Mouse (Mus musculus) monocyte, adult 2 months (primary cell): Measurements from ENCODE around the gene Scfd2.

ENCODE experiments used
- DNase-seq, 2 experiments: peaks; one replicate each; pipeline ENCODE4 v3.0.0; 2022; ENCODE audit warnings: low spot score in 2 of 2, low read depth in 1 of 2

Gene Scfd2

DNA sequence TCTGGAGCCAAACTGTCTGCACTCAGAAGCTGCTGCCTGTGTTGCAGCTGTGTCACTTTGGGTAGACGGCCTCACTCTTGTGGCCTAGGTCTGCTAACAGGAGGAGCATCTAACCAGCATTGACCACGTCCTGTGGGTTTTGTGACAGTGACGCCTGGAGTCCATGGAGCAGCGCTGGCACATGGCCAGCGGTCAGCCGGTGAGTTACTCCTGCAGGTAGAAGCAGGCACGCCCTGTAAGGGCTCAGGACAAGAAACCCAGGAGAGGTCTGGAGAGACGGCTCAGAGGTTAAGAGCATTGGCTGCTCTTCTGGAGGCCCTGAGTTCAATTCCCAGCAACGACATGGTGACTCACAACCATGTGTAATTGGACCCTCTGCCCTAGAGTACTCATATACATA is 347.0 kb downstream of the Scfd2 start:
- DNase-seq = no peak

DNA sequence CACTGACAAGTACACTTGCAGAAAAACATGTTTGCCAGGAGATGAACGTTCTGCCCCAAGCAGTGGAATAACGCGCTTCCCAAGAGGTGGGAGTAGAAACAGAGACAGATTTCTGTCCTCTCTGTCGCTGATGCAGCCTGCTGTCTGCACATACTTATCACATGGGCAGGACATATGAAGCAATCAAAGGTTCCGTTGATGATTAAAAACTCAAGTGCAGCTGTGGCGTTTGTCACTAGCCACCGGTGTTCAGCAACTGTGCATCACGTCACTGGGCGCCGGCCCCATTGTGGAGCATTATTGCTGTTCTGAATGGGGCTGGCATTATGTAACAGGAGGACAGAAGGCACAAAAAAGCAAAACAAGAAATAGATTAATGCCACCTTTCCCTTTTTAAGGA is 348.4 kb downstream of the Scfd2 start:
- DNase-seq = no peak

DNA sequence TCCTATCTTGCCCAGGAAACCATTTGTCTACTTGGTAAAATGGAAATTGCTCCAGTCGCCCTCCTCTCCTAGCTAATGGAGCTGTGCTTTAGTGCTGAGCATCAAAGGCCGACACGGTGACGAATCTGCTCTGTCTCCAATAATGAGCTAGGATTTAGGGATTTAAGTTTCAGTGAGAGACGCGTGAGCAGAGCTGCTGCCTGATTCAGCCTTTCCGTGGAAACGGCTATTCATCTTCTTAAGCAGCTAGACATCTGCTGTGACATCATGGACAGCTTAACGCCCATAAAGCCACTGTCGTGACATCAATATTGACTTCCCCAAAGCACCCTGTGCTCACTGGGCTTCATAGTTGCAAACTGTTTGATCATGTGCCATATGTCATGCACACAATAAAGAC is 351.3 kb downstream of the Scfd2 start:
- no peak for DNase-seq

DNA sequence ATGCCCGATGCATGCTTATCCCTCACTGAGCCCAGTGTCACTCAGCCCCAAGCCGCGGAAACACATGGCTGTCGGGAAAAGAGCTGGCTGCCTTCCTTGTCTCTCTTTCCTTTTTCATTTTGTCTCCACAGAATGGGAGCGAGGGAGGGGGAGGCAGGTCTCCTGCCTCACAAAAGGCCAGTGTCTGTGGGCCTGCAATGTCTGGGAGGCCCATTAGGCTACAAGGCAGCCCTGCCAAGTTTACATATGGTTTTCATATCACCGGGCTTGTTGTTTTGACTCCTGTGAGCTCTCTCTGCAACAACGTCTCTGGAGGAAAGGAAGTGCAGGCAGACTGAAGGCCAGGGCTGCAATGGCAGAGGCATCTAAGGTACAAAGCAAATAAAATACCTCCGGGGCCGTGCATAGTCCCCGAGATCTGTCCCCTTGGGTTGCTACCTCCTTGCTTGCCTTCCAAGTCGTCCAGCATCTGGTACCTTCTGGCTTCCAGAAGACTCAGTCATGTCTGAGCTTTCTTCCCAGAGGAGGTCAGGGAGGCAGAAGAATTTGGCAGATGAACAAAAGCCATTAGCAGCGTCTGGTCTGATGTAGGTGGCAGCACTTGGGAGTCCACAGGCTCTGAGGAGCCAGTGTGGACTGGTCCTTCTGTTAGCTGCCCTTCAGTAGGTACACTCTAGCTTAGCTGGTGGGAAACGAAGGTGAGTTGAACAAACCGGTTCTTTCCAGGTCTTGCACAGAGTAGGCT is 355.9 kb downstream of the Scfd2 start:
- DNase-seq = no peak

DNA sequence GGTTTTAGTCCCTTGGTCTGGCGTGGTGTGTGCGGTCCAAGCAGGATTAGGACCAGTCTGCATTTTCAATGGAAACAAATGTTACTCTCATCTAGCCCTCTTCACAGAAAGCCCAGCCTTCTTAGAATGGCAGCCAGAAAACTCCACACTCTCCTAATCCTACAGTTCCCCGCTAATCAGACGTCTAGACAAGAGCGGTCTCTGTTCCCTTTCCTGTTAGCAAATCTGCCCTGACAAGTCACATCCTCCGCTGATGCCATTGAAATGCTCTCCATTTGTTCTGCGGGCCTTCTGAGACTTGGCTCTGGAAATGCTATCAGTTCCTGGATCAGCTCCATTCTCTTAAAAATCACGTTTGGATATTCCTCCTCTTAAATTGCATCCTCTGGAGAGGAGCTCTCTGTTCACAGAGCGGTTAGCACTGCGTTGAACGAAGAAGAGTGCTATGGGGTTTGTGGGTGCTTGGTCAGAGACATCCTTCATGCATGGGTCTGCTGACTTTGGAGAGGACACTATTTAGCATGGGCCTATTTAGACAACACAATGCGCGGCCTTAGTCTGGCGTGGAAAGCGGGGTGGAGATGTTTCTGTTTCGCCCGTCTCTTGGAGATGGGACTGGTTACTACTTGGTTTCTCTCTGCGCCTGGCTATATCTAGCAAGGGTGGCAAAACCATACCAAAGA is 358.3 kb downstream of the Scfd2 start:
- no peak for DNase-seq

DNA sequence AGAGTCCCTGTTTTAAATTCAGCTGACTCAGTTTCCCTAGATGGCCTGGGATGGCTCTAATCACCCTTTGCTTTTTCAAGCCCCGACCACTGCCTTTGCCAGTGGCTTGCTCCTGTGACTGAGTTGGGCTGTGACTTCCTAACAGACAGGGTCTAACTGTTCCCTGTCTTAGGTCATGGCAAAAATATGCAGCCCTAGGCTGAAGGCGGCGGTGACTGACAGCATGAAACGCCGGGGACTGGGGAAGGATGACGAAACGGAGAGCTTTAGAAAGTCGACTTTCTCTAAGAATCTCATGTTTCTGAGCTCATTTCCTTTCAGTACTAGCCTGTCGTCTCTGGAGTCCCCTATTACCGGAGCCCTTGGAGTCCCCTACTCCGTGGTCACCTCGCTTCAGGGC is 359.4 kb downstream of the Scfd2 start:
- no peak for DNase-seq

DNA sequence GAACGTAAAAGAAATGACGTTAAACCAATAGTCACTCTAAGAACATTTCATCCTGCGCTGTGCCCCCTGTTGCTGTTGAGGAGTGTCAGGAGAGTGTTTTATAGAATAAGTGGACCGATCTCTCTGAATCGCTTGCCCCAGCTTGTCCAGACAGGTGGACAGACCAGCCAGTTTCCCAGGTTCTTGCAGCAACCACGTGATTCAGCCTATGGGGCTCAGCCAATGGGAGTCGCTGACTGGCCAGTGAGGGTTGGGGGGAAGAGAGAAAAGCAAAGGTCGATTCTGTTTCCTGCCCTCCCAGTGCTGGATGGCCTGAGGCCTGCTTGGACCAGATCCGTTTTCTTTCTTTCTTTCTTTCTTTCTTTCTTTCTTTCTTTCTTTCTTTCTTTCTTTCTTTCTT is 359.8 kb downstream of the Scfd2 start:
- DNase-seq = no peak

DNA sequence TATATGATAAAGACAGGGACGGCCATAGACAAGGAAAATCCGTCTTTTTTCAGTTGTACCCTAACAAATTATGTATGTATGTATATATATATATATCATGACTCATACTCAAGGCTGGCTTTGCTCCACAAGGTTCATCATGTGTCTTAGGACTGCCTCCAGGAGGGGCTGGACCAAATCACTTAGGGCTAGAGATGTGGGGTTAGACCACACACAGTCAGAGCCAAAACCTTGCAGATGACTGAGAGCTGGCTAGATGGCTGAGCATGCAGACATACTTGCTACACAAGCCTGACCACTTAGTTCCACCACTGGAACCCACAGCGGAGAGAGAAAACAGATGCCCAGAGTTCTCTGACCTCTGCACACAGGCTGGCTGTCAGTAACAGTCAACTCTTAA is 363.5 kb downstream of the Scfd2 start:
- no peak for DNase-seq

DNA sequence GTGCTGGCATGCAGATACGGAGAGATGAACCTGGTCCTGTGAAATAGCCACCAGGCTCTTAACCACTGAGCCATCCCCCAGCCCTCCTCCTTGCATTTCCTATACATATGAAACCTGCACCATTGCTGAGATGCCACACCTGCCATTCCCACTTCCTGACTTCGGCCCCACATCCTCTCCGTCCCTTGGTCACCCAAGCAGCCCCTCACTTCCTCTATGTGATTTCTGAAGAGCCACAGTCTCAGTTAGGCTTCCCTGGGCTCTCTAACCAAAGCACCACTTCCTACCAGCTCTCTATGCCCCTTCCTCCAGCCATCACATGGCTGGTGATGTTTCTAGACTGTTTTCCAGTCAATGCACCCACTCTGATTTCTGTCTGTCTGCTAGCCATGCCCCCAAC is 364.9 kb downstream of the Scfd2 start:
- no peak for DNase-seq

DNA sequence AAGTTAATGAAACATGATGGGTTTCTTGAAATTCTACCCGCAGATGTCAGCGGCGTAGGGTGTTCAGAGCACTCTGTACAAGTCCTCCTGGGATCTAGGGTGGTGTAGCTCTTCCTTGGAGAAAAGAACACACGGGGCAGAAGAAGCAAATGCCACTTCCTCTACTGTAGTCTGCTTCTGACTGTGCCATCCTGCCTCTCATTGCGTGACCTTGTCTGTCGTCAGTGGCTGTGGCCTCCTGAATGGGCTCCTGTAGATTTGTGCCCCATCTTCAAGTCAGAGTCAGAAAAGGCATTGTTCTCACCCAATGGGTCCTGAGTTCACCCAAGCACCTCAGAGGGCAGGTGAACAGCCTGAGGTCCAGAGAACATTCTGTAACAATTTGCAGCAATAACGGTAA is 367.0 kb downstream of the Scfd2 start:
- no peak for DNase-seq

DNA sequence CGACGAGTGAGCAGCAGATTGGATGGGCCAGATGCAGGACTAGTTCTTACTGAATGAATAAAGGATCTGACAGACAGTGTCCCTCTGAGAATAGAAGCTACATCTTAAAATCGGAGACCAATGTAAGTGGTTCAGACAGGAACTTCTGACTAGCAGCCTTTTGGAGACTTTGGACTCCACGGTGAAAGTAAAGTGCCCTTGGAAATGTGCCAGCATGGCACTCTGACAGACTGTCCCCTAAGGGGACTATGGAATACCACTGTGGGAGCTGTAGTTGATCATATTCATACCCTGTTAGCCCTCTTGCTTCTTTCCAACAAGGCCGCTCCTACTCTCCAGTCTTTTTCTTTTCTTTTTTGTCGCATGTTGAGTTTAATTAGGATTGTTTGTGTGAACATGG is 368.4 kb downstream of the Scfd2 start:
- DNase-seq = no peak

DNA sequence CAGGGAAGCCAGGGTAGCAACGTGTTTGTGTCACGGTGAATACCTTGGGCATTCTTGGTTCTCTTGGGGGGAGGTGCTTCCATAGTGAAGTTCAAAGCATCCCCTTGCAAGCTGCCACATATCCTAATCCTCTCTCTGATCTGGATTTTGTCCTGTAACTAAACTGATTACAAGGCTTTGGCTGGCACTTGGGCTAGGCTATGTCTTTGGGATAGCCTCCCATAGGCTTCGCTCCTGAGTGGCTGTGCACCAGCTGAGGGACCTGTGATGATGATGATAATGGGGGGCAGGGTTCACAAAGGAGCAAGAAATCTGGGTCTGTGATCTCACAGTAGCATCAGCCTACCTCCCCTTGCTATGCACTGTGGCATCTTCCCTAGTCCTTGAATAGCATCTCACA is 369.5 kb downstream of the Scfd2 start:
- no peak for DNase-seq

DNA sequence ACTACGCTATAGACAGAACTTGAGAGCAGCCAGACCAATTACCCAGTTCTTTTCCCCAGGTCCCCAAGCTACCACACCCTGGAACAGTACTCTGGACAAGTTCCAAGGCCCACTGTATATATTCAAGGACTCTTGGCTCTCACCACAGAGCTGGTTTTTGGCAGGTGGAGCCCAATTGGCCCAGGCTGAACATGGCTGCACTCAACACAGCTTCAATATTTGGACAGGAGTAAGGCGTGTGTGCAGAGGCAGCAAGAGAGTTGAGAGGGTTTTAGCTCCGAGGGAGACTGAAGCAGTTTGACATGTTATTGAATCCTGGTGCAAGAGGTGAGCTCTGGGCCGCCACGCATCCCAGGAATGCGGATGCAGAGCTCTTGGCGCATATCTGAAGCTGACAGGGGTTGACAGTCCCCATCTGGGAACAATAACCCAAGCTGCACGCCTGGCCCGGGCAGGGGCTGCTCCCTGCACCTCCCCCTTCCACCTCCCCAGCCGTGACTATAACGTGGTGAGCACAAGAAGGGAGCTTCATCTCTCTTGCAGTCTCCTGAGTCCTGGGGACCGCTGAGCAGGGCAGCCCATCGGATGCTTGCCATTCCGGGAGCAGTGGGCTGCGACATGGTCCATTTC is 370.1 kb downstream of the Scfd2 start:
- DNase-seq = no peak

DNA sequence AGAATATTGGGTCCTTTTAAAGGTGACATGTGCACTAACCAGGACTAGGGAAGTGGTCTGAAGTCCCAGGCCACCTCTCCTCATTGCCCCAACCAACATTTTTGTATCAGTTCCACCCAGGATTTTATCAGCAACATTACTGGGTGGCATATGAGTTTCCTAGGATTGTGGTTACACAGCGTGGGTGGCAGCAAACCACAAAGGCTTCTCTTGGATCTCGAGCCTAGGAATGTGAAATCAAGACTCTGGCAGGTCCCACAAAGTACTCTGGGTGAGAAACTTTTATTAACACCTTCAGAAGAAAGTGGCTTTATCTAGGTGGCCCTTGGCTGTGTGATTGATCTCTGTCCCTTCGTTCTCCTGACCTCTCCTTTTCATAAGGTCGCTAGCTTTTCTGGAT is 371.2 kb downstream of the Scfd2 start:
- no peak for DNase-seq

DNA sequence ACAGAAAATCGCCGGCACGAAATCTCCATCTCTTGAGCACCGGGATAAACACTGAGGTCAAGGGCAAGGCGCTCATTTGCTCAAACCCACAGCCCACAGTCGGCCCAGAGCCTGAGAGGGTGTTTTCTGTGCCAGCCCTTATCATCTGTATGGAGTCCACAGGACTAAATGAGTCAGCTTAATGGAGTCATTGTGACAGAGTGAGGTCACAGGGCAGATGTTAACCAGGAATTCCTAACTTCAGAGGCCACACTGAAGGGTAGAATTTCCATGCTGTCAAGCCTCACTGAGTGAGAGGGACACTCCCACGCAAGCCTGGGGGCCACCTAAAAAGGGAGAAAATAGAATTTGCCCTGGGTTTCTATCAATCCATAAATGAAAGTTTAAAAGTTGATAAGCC is 371.7 kb downstream of the Scfd2 start:
- DNase-seq = no peak

DNA sequence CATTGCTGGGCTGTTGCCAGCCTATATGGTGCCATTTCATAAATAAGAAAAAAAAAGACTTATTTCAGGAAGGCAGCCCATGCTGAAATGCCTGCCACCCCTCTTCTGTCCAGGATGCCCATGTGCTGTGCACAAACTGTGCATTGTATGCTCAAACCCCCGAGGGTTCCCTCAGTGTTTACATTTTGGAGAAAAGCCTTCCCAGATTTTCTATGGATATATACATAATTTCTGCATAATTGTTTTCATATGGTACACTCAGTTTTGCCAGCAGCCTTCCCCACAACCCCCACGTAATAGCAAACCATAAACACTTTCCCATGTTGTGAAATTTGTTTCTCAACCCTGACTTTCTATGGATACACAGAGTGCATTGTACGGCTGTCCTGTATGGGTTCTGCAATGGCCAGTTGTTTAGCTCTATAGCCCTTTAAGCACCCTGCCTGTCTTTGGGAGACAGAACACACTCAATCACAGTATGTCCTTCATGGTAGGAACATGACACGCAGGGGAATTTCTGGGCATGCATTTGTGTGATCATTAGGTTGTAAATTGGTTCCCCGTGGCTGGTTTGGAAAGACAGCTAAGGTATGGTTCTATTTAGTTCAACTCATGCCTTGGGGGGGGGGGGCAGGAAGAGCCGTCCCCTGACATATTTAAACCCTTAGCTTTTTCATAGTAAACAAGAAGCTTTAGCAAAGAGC is 372.5 kb downstream of the Scfd2 start:
- DNase-seq = no peak

DNA sequence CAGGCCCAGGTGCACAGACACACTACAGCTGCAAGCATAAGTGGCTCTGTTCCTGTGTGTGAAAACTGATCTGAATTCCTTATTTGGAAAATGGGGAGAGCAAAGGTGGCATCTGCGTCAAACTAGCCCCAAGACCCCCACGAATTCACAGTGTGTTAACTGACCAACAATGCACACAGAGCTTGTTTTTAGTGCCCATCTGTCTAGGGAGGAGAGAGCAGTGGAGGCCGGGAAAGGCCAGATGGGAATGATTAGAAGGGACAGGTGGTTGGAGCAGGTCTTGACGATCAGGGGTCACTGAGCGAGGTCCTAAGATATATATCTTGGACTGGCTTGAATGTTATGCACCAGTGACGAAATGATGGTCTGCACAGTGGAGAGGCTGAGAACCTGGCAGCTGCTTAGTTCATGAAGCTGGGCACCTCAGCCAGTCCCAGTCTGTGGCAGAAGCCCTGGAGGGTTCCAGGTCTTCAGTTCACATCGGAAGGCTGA is 375.7 kb downstream of the Scfd2 start:
- no peak for DNase-seq
